Mouse (Mus musculus) spleen, adult 2 months (tissue): Measurements from ENCODE around the gene Tbx15.

Source experiments
- CTCF ChIP-seq: fragments of 200-500 bp; IDR thresholded peaks from 2 replicates; pipeline ENCODE4 v1.5.1; 2011; ENCODE audit warnings: mild to moderate bottlenecking, inconsistent platforms; ENCODE audit not compliant: insufficient read depth, insufficient read length, insufficient replicate concordance; ENCODE audit errors: extremely low read depth
- POLR2A ChIP-seq: fragments of 200-500 bp; IDR thresholded peaks from 2 replicates; pipeline ENCODE4 v1.6.1; 2011; ENCODE audit warnings: low read depth, low read length, inconsistent platforms

DNA sequence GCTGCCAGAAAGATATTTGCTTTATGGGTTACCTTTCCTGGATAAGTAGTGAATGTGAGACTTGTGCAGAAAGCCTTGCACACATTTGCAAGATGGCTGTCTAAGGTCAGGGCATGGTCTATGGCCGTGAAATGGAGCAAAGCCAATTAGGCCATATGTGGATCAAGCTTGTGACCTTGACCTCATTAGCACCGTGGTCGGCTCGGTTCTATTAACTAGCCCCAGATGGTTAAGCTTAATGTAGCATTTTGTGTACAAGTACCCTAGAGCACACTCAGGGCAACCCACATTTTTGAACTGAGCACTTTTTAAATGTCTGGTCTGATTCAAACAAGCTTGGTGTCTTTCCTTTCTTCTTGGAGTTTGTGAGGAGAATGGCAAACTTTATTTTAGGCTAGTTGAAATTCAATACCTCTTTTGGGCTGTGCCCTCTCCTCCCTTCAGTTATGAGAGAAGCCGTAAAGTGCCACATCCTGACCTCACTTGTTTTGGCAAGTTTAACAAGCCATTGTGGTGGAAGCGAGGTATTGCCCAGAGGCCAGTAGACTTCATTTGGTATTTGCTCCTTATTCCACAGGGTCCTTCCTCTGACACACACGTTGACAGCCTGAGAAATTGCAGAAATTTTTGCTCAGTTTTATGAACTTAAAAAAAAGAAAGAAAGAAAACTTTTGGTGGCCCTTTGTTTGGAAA, 71.9 kb downstream of the Tbx15 start:
- no peak for TF ChIP-seq CTCF
- TF ChIP-seq POLR2A = no peak
